Mouse (Mus musculus): ENCODE results near the gene Exoc2. TPM values are rescaled to one million over a fixed set of nuclear protein-coding genes. Genes with fewer than 3 reads are reported as not detected.

Exoc2 gene
- polyA plus RNA-seq, 1 experiment from 2014 or later = 46.2 TPM

GRCm38 (mm10) chr13:30989710-30990109 is 15.8 kb upstream of the Exoc2 start:
- ATAC-seq (ENCODE audit: low FRiP score, low read depth) = no peak
- peaks cover 24% of the 10 kb centered on the region for H3K27me3 ChIP-seq
- H3K9ac ChIP-seq (replicated peaks) = no peak overlapping the region
- H3K27ac ChIP-seq (replicated peaks) = no peak overlapping the region
- no peak overlapping the region for H3K4me3 ChIP-seq
- peaks cover 9% of the 10 kb centered on the region for H3K4me1 ChIP-seq
- H3K9me3 ChIP-seq = no peaks in the 10 kb centered on the region
- H3K36me3 ChIP-seq = no peaks in the 10 kb centered on the region
- no peak overlapping the region for H3K4me2 ChIP-seq (replicated peaks)
- 88% methylated on average over 10 of the region's 10 CpGs for WGBS

- ATAC-seq (ENCODE audit: low FRiP score, low read depth) = no peak
- Histone ChIP-seq H3K9ac (replicated peaks) (no peak overlapping the region), H3K27me3 (peaks cover 24% of the 10 kb centered on the region), H3K4me3 (no peak overlapping the region), H3K4me2 (replicated peaks) (no peak overlapping the region), H3K36me3 (no peaks in the 10 kb centered on the region), H3K9me3 (no peaks in the 10 kb centered on the region), H3K27ac (replicated peaks) (no peak overlapping the region), H3K4me1 (peaks cover 9% of the 10 kb centered on the region)
- WGBS = 90% methylated on average over 2 of the region's 2 CpGs
Measured at GRCm38 (mm10) chr13:30987686-30988085, 13.8 kb upstream of the Exoc2 start.

GRCm38 (mm10) chr13:30986934-30987455 is 13.1 kb upstream of the Exoc2 start:
- ATAC-seq (ENCODE audit: low FRiP score, low read depth) = no peak
- Histone ChIP-seq H3K27ac (replicated peaks) (no peak overlapping the region), H3K9me3 (no peaks in the 10 kb centered on the region), H3K27me3 (peaks cover 24% of the 10 kb centered on the region), H3K4me2 (replicated peaks) (no peak overlapping the region), H3K4me1 (peaks cover 9% of the 10 kb centered on the region), H3K4me3 (no peak overlapping the region), H3K9ac (replicated peaks) (no peak overlapping the region), H3K36me3 (no peaks in the 10 kb centered on the region)
- WGBS = 62% methylated on average over 10 of the region's 10 CpGs

- H3K36me3 ChIP-seq = no peaks in the 10 kb centered on the region
Measured at GRCm38 (mm10) chr13:30985598-30986466, 11.9 kb upstream of the Exoc2 start.

GRCm38 (mm10) chr13:30985275-30985597 is 11.3 kb upstream of the Exoc2 start:
- Histone ChIP-seq H3K4me2 (replicated peaks) (peak overlapping the region; percentile 63), H3K4me1 (peaks cover 9% of the 10 kb centered on the region), H3K27me3 (peaks cover 19% of the 10 kb centered on the region), H3K9me3 (no peaks in the 10 kb centered on the region), H3K4me3 (peak overlapping the region; percentile 35), H3K27ac (replicated peaks) (no peak overlapping the region), H3K36me3 (no peaks in the 10 kb centered on the region), H3K9ac (replicated peaks) (peak overlapping the region; percentile 46; the same call in 1 of the 2 replicates)
- WGBS = 23% methylated on average over 13 of the region's 13 CpGs
- ATAC-seq (ENCODE audit: low FRiP score, low read depth) = no peak

More at GRCm38 (mm10) chr13:30985598-30986466, 11.9 kb upstream of the Exoc2 start:
- no peak overlapping the region for H3K27ac ChIP-seq (replicated peaks)
- no peaks in the 10 kb centered on the region for H3K9me3 ChIP-seq
- H3K4me2 ChIP-seq (replicated peaks) = peak overlapping the region; percentile 63
- peak overlapping the region; percentile 35 for H3K4me3 ChIP-seq
- H3K4me1 ChIP-seq = peaks cover 9% of the 10 kb centered on the region
- 20% methylated on average over 27 of the region's 27 CpGs for WGBS
- peaks cover 19% of the 10 kb centered on the region for H3K27me3 ChIP-seq
- peak; percentile 65; the same call in 1 of the 2 replicates for ATAC-seq (ENCODE audit: low FRiP score, low read depth)
- peak overlapping the region; percentile 46; the same call in 1 of the 2 replicates for H3K9ac ChIP-seq (replicated peaks)

GRCm38 (mm10) chr13:30981666-30982065 is 7.8 kb upstream of the Exoc2 start:
- ATAC-seq (ENCODE audit: low FRiP score, low read depth) = no peak
- H3K4me1 ChIP-seq = peaks cover 9% of the 10 kb centered on the region

GRCm38 (mm10) chr13:30978224-30978623 is 4.3 kb upstream of the Exoc2 start:
- peaks cover 4% of the 10 kb centered on the region; the same call in 1 of the 2 replicates for H3K4me1 ChIP-seq
- no peak overlapping the region for H3K4me2 ChIP-seq (replicated peaks)
- no peak for ATAC-seq (ENCODE audit: low FRiP score, low read depth)
- no peaks in the 10 kb centered on the region for H3K9me3 ChIP-seq
- H3K27me3 ChIP-seq = no peaks in the 10 kb centered on the region; the same call in 1 of the 2 replicates
- H3K27ac ChIP-seq (replicated peaks) = no peak overlapping the region
- H3K9ac ChIP-seq (replicated peaks) = no peak overlapping the region
- H3K36me3 ChIP-seq = no peaks in the 10 kb centered on the region
- 77% methylated on average over 4 of the region's 4 CpGs for WGBS
- H3K4me3 ChIP-seq = no peak overlapping the region

More at GRCm38 (mm10) chr13:30981666-30982065, 7.8 kb upstream of the Exoc2 start:
- Histone ChIP-seq H3K27me3 (peaks cover 11% of the 10 kb centered on the region), H3K4me3 (no peak overlapping the region), H3K9ac (replicated peaks) (no peak overlapping the region), H3K27ac (replicated peaks) (no peak overlapping the region), H3K36me3 (no peaks in the 10 kb centered on the region), H3K4me2 (replicated peaks) (no peak overlapping the region), H3K9me3 (no peaks in the 10 kb centered on the region)
- WGBS = 75% methylated on average over 1 of the region's 1 CpGs

- Histone ChIP-seq H3K9me3 (no peaks in the 10 kb centered on the region), H3K27me3 (no peaks in the 10 kb centered on the region; the same call in 1 of the 2 replicates), H3K4me1 (peaks cover 7% of the 10 kb centered on the region; the same call in 1 of the 2 replicates), H3K36me3 (no peaks in the 10 kb centered on the region), H3K27ac (replicated peaks) (no peak overlapping the region), H3K4me2 (replicated peaks) (no peak overlapping the region), H3K9ac (replicated peaks) (no peak overlapping the region), H3K4me3 (no peak overlapping the region)
- WGBS = 63% methylated on average over 8 of the region's 8 CpGs
- ATAC-seq (ENCODE audit: low FRiP score, low read depth) = no peak
Measured at GRCm38 (mm10) chr13:30976536-30977084, 2.7 kb upstream of the Exoc2 start.

- H3K27me3 ChIP-seq = no peaks in the 10 kb centered on the region; the same call in 1 of the 2 replicates
- peak; percentile 70 for ATAC-seq (ENCODE audit: low FRiP score, low read depth)
Measured at GRCm38 (mm10) chr13:30974247-30974630, 346 bp upstream of the Exoc2 start.

GRCm38 (mm10) chr13:30972102-30972501 is 1.8 kb downstream of the Exoc2 start:
- no peaks in the 10 kb centered on the region; the same call in 1 of the 2 replicates for H3K27me3 ChIP-seq
- no peak overlapping the region for H3K4me2 ChIP-seq (replicated peaks)
- peaks cover 10% of the 10 kb centered on the region; the same call in 1 of the 2 replicates for H3K4me1 ChIP-seq
- WGBS = 91% methylated on average over 2 of the region's 2 CpGs
- H3K4me3 ChIP-seq = no peak overlapping the region
- no peaks in the 10 kb centered on the region for H3K36me3 ChIP-seq
- H3K27ac ChIP-seq (replicated peaks) = no peak overlapping the region
- H3K9ac ChIP-seq (replicated peaks) = no peak overlapping the region
- ATAC-seq (ENCODE audit: low FRiP score, low read depth) = no peak
- H3K9me3 ChIP-seq = no peaks in the 10 kb centered on the region

More at GRCm38 (mm10) chr13:30974247-30974630, 346 bp upstream of the Exoc2 start:
- Histone ChIP-seq H3K9ac (replicated peaks) (peak overlapping the region; percentile 77), H3K4me3 (peak overlapping the region; percentile 87), H3K36me3 (no peaks in the 10 kb centered on the region), H3K27ac (replicated peaks) (no peak overlapping the region), H3K4me1 (peaks cover 7% of the 10 kb centered on the region; the same call in 1 of the 2 replicates), H3K4me2 (replicated peaks) (peak overlapping the region; percentile 66), H3K9me3 (no peaks in the 10 kb centered on the region)
- WGBS = 22% methylated on average over 5 of the region's 5 CpGs

- Histone ChIP-seq H3K4me1 (peaks cover 18% of the 10 kb centered on the region), H3K9ac (replicated peaks) (no peak overlapping the region), H3K4me3 (no peak overlapping the region), H3K36me3 (no peaks in the 10 kb centered on the region), H3K27ac (replicated peaks) (no peak overlapping the region), H3K4me2 (replicated peaks) (no peak overlapping the region), H3K27me3 (no peaks in the 10 kb centered on the region; the same call in 1 of the 2 replicates), H3K9me3 (no peaks in the 10 kb centered on the region)
- no peak for ATAC-seq (ENCODE audit: low FRiP score, low read depth)
- WGBS = 90% methylated on average over 3 of the region's 3 CpGs
Measured at GRCm38 (mm10) chr13:30971047-30971446, 2.8 kb downstream of the Exoc2 start.

- Histone ChIP-seq H3K27ac (replicated peaks) (no peak overlapping the region), H3K9ac (replicated peaks) (no peak overlapping the region), H3K4me3 (no peak overlapping the region), H3K27me3 (no peaks in the 10 kb centered on the region), H3K36me3 (no peaks in the 10 kb centered on the region), H3K4me2 (replicated peaks) (no peak overlapping the region), H3K9me3 (no peaks in the 10 kb centered on the region), H3K4me1 (peaks cover 14% of the 10 kb centered on the region)
- no peak for ATAC-seq (ENCODE audit: low FRiP score, low read depth)
- 55% methylated on average over 4 of the region's 4 CpGs for WGBS
Measured at GRCm38 (mm10) chr13:30968311-30968710, 5.6 kb downstream of the Exoc2 start.

Data from midbrain, embryonic 12.5 days (tissue).